Mouse (Mus musculus): ENCODE measurements around the gene Actr3b. TPM values are rescaled to one million over a fixed set of nuclear protein-coding genes. Genes with fewer than 3 reads are reported as not detected.
A peak's percentile ranks its signal among the peaks of the same experiment; 100 is the strongest.

The Actr3b gene
- total and polyA plus RNA-seq, 3 experiments, result 1.3 to 4.7 (median 3.9) TPM

DNA sequence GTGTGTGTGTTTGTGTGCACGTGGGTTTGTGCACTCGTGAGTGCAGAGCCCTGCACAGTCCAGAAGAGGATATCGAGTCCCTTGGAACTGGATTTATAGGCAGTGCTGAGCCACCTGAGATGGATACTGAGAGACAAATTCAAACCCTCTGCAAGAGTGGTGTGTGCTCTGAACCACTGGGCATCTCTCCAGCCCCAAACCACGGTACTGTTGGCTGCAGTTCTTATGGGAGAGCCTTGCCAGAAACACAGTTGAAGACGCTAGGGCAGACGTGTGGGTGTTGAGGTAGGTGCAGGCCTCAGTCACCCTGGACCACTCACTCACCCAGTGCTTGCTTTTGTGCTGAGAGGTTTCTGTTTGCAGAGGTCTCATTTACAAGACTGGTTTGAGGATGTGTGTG is 41.1 kb downstream of the Actr3b start:
- dilution Hi-C loops (cut with MboI; ENCODE audit: extremely low pct_ligation_motif_present, extremely low pct_unique_long_range_greater_than_20kb, low sequenced_read_pairs), result no loop called here
- no peak for DNase-seq (ENCODE audit: extremely low read depth)
- H3K79me2 ChIP-seq (replicated peaks; ENCODE audit: control insufficient read depth, extremely low read depth, insufficient read depth, poor library complexity, severe bottlenecking), result no peaks in the 10 kb centered on the region

DNA sequence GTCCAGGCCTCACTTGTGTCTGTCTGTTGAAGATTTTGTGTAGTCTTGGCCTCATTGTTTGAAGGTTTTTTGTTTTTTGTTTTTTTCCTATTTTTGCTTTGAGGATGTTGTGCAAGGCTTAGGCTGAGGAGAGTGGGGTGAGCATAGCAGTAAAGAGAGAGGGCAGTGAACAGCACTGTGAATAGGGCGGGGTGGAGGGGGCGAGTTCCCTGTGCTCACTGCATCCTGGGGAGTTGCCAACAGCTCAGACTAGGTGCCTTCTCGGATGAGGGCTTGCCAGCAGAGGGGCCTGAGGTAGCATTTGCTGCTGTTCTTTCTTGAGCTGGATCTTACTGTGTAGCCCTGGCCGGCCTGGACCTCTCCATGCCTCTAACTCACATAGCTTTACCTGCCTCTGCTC is 41.9 kb downstream of the Actr3b start:
- Histone ChIP-seq H3K27me3 (replicated peaks) (no peaks in the 10 kb centered on the region), H3K79me2 (replicated peaks; ENCODE audit: control insufficient read depth, extremely low read depth, insufficient read depth, poor library complexity, severe bottlenecking) (no peaks in the 10 kb centered on the region), H3K4me3 (replicated peaks in 1 of 3; ENCODE audit: low read depth in 2 of 3, low read length in 2 of 3, poor library complexity in 1 of 3) (no peak overlapping the region), H3K9ac (ENCODE audit: insufficient read depth, low read depth) (no peak overlapping the region), H3K36me3 (replicated peaks in 1 of 2; ENCODE audit: control insufficient read depth in 1 of 2, insufficient read depth in 1 of 2, low read length in 1 of 2) (no peaks in the 10 kb centered on the region), H3K4me2 (ENCODE audit: insufficient read depth, low read depth, poor library complexity, severe bottlenecking) (no peak overlapping the region), H3K9me3 (replicated peaks; ENCODE audit: low read length) (no peaks in the 10 kb centered on the region), H3K27ac (ENCODE audit: insufficient read depth, low read depth) (no peak overlapping the region), H3K4me1 (ENCODE audit: control insufficient read depth in 1 of 2, insufficient read depth in 2 of 2) (no peaks in the 10 kb centered on the region)
- no peak for TF ChIP-seq BHLHE40 (IDR thresholded peaks at IDR 0.05; ENCODE audit: low read depth, low read length)
- no peak for TF ChIP-seq JUN (IDR thresholded peaks at IDR 0.05; ENCODE audit: insufficient read depth, low read depth, low read length)
- no peak for TF ChIP-seq GABPA (IDR thresholded peaks at IDR 0.05; ENCODE audit: insufficient replicate concordance, low read depth, low read length)
- TF ChIP-seq USF2 (conservative IDR thresholded peaks at IDR 0.05; ENCODE audit: low read depth, low read length), result no peak
- no peak for TF ChIP-seq TCF12 (IDR thresholded peaks at IDR 0.05; ENCODE audit: low read depth, low read length)
- no peak for TF ChIP-seq ELF1 (IDR thresholded peaks at IDR 0.05; ENCODE audit: low read depth, low read length)
- TF ChIP-seq POLR2A (IDR thresholded peaks at IDR 0.05; ENCODE audit: low read depth, low read length), result no peak
- TF ChIP-seq MAFK (IDR thresholded peaks at IDR 0.05; ENCODE audit: insufficient replicate concordance, low read length), result no peak
- dilution Hi-C loops (cut with MboI; ENCODE audit: extremely low pct_ligation_motif_present, extremely low pct_unique_long_range_greater_than_20kb, low sequenced_read_pairs) (no loop called here), in situ Hi-C loops (cut with MboI; ENCODE audit: low pct_ligation_motif_present, low pct_unique_long_range_greater_than_20kb, low sequenced_read_pairs) (no loop called here)
- DNase-seq (ENCODE audit: extremely low read depth), result no peak

More for the DNA sequence above, 41.1 kb downstream of the Actr3b start:
- no peak overlapping the region for H3K4me2 ChIP-seq (ENCODE audit: insufficient read depth, low read depth, poor library complexity, severe bottlenecking)
- in situ Hi-C loops (cut with MboI; ENCODE audit: low pct_ligation_motif_present, low pct_unique_long_range_greater_than_20kb, low sequenced_read_pairs), result no loop called here
- H3K27me3 ChIP-seq (replicated peaks), result no peaks in the 10 kb centered on the region
- TF ChIP-seq SIN3A (IDR thresholded peaks at IDR 0.05; ENCODE audit: low read length), result no peak
- TF ChIP-seq E2F4 (IDR thresholded peaks at IDR 0.05; ENCODE audit: insufficient replicate concordance, low read depth, low read length), result no peak
- TF ChIP-seq RCOR1 (conservative IDR thresholded peaks at IDR 0.05; ENCODE audit: low read depth, low read length), result no peak
- no peak for TF ChIP-seq POLR2AphosphoS2 (IDR thresholded peaks at IDR 0.05; ENCODE audit: low read depth, low read length)
- TF ChIP-seq ZNF384 (IDR thresholded peaks at IDR 0.05; ENCODE audit: low read depth, low read length), result no peak
- no peak for TF ChIP-seq PAX5 (IDR thresholded peaks at IDR 0.05; ENCODE audit: low read length)
- no peak for TF ChIP-seq TCF12 (IDR thresholded peaks at IDR 0.05; ENCODE audit: low read depth, low read length)
- no peak overlapping the region for H3K9ac ChIP-seq (ENCODE audit: insufficient read depth, low read depth)
- no peaks in the 10 kb centered on the region for H3K4me1 ChIP-seq (ENCODE audit: control insufficient read depth in 1 of 2, insufficient read depth in 2 of 2)
- H3K9me3 ChIP-seq (replicated peaks; ENCODE audit: low read length), result no peaks in the 10 kb centered on the region
- H3K4me3 ChIP-seq (replicated peaks in 1 of 3; ENCODE audit: low read depth in 2 of 3, low read length in 2 of 3, poor library complexity in 1 of 3), result no peak overlapping the region
- no peaks in the 10 kb centered on the region for H3K36me3 ChIP-seq (replicated peaks in 1 of 2; ENCODE audit: control insufficient read depth in 1 of 2, insufficient read depth in 1 of 2, low read length in 1 of 2)
- no peak overlapping the region for H3K27ac ChIP-seq (ENCODE audit: insufficient read depth, low read depth)

DNA sequence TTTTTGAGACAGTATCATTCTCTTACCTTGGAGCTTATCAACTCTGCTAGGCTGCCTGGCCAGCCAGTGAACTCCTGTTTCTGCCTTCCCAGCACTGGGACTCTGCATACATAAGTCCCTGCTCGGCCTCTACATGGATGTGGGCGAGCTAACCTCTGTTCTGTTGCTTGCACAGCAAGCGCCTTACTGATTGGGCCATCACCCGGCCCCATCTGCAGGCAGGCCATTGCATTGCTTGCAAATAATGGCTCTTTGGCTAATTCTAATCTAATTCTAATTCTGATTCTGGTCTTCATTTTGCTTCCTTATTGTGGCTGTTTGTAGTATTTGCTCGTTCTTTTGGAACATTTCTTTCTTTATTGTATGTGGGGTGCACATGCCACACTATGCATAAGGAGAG is 44.8 kb downstream of the Actr3b start:
- Histone ChIP-seq H3K4me1 (ENCODE audit: control insufficient read depth in 1 of 2, insufficient read depth in 2 of 2) (no peaks in the 10 kb centered on the region), H3K4me3 (replicated peaks in 1 of 3; ENCODE audit: low read depth in 2 of 3, low read length in 2 of 3, poor library complexity in 1 of 3) (no peak overlapping the region), H3K79me2 (replicated peaks; ENCODE audit: control insufficient read depth, extremely low read depth, insufficient read depth, poor library complexity, severe bottlenecking) (no peaks in the 10 kb centered on the region), H3K9ac (ENCODE audit: insufficient read depth, low read depth) (no peak overlapping the region), H3K9me3 (replicated peaks; ENCODE audit: low read length) (no peaks in the 10 kb centered on the region), H3K36me3 (replicated peaks in 1 of 2; ENCODE audit: control insufficient read depth in 1 of 2, insufficient read depth in 1 of 2, low read length in 1 of 2) (no peaks in the 10 kb centered on the region), H3K27me3 (replicated peaks) (no peaks in the 10 kb centered on the region), H3K4me2 (ENCODE audit: insufficient read depth, low read depth, poor library complexity, severe bottlenecking) (no peak overlapping the region), H3K27ac (ENCODE audit: insufficient read depth, low read depth) (no peak overlapping the region)
- dilution Hi-C loops (cut with MboI; ENCODE audit: extremely low pct_ligation_motif_present, extremely low pct_unique_long_range_greater_than_20kb, low sequenced_read_pairs) (no loop called here), in situ Hi-C loops (cut with MboI; ENCODE audit: low pct_ligation_motif_present, low pct_unique_long_range_greater_than_20kb, low sequenced_read_pairs) (no loop called here)
- DNase-seq (ENCODE audit: extremely low read depth), result no peak
- peak; percentile 1 for TF ChIP-seq RAD21 (IDR thresholded peaks at IDR 0.05; ENCODE audit: low read depth, low read length)
- TF ChIP-seq ZC3H11A (IDR thresholded peaks at IDR 0.05; ENCODE audit: low read depth, low read length), result no peak
